Mouse (Mus musculus) forebrain, embryonic 12.5 days (tissue): ENCODE measurements around the gene Tmbim4. TPM values are rescaled to one million over a fixed set of nuclear protein-coding genes. Genes with fewer than 3 reads are reported as not detected.

Experiments used
- ATAC-seq: fragments of 200-750 bp; cut with Nextera tagmentation; 2 replicates; pipeline ENCODE4 v1.8.0; 2017; ENCODE audit warnings: moderate TSS enrichment; ENCODE audit not compliant: low FRiP score
- H3K27ac ChIP-seq: fragments of 300-500 bp; sonication (generic); 2 replicates; pipeline ENCODE4 v1.5.1; 2016; ENCODE audit warnings: mild to moderate bottlenecking
- H3K27me3 ChIP-seq: fragments of 300-500 bp; sonication (generic); 2 replicates; pipeline ENCODE4 v1.6.1; 2016; ENCODE audit warnings: mild to moderate bottlenecking
- H3K36me3 ChIP-seq: fragments of 300-500 bp; sonication (generic); replicated peaks from 2 replicates; pipeline ENCODE4 v1.6.1; 2016; ENCODE audit warnings: mild to moderate bottlenecking
- H3K4me1 ChIP-seq: fragments of 300-500 bp; sonication (generic); 2 replicates; pipeline ENCODE4 v1.6.1; 2016
- H3K4me2 ChIP-seq: fragments of 300-500 bp; sonication (generic); 2 replicates; pipeline ENCODE4 v1.6.1; 2016; ENCODE audit warnings: mild to moderate bottlenecking, moderate library complexity
- H3K4me3 ChIP-seq: fragments of 300-500 bp; sonication (generic); replicated peaks from 2 replicates; pipeline ENCODE4 v1.5.1; 2016; ENCODE audit warnings: mild to moderate bottlenecking
- H3K9ac ChIP-seq: fragments of 300-500 bp; sonication (generic); 2 replicates; pipeline ENCODE4 v1.6.1; 2016; ENCODE audit warnings: mild to moderate bottlenecking
- H3K9me3 ChIP-seq: fragments of 300-500 bp; sonication (generic); 2 replicates; pipeline ENCODE4 v1.6.1; 2016
- WGBS: fragments of 180-500 bp; shearing (Covaris S2); methylation state at CpG from one replicate; pipeline ENCODE4 v1.1.7; 2016; 5-methylcytosine and 5-hydroxymethylcytosine counted together
- polyA plus RNA-seq: library from polyadenylated mRNA; unstranded; fragments of >200 nt; fragmentation: Nextera tagmentation; extraction: Ambion mirVana; gene quantifications from 2 replicates; pipeline ENCODE4 v1.2.1, GENCODE M21; 2016

The Tmbim4 gene
- 61.6 and 66.9 TPM in 2 replicates for polyA plus RNA-seq

DNA sequence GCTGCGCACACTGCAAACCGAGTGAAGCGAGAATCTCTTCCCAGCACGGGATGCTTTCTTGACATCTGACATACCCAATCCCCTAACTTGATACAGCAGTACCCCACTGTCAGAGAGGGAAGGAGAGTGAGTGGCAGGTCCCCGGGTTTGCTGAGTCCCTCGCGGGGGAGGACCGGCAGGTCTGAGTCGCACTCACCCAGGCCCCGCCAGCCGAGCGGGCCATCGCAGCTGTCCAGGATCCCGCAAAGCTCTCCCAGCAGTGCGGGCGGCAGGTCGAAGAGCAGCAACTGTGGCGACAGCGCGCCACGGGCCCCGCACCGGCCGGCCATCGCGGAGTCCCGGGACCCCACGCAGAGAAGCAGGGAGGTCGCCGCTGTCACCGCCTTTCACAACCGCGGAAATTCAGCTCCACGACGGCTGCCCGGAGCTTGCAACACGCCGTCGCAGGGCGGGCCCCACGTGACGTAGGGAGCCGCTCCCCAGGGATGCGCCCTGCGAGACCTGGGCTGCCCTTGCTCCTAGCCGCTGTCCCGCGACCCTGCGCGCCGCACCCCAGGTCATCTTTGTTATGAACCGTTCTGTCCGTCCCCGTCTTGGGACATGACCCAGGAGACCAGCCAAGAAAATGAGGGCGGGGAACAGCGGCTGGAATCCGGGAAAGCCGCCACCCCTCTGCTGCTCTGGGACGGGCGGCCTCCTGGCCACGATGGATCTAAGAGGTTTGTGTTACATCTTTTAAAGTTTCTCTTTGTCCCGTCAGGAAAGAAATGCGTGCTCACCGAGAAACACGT lies at the start of gene Tmbim4:
Gene Tmbim4, plus strand, starts transcription at position 460 of the 791 bp plus-strand sequence.
- peaks cover 48% of the 10 kb centered on the region for H3K27me3 ChIP-seq
- no peak within 1 kb of the TSS for H3K27ac ChIP-seq
- no peaks in the 10 kb centered on the region for H3K36me3 ChIP-seq
- H3K9ac ChIP-seq = peak within 1 kb of the TSS; percentile 50
- H3K4me3 ChIP-seq = peak within 1 kb of the TSS; percentile 52
- H3K4me2 ChIP-seq = peak within 1 kb of the TSS; percentile 90
- WGBS = 1% methylated on average over 65 of the region's 65 CpGs
- no peaks in the 10 kb centered on the region for H3K9me3 ChIP-seq
- ATAC-seq = peak; percentile 70
- peaks cover 11% of the 10 kb centered on the region for H3K4me1 ChIP-seq

DNA sequence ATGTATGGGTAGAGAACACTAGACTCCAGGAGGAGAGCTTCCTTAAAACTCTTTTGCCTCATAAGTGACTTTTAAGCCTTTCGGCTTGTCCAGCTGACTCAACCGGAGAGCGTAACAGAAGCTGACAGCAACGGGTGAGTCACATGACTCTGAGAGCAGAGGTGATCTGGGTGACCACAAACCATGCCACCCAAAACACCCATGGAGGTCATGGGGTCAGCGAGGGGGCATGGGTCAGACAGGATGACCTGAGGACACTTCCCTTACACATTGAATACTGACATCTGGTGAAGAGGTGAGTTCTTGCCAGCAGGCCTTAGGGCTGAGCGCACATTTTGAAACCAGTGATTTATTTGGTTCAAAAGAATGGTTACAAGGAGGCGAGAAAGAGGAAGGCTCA lies 49.7 kb upstream of the Tmbim4 start:
- no peak overlapping the region for H3K9ac ChIP-seq
- no peaks in the 10 kb centered on the region for H3K9me3 ChIP-seq
- no peaks in the 10 kb centered on the region for H3K4me1 ChIP-seq
- no peaks in the 10 kb centered on the region for H3K36me3 ChIP-seq
- WGBS = 95% methylated on average over 7 of the region's 7 CpGs
- no peaks in the 10 kb centered on the region for H3K27me3 ChIP-seq
- H3K4me3 ChIP-seq = no peak overlapping the region
- ATAC-seq = no peak
- H3K27ac ChIP-seq = no peak overlapping the region
- H3K4me2 ChIP-seq = no peak overlapping the region

DNA sequence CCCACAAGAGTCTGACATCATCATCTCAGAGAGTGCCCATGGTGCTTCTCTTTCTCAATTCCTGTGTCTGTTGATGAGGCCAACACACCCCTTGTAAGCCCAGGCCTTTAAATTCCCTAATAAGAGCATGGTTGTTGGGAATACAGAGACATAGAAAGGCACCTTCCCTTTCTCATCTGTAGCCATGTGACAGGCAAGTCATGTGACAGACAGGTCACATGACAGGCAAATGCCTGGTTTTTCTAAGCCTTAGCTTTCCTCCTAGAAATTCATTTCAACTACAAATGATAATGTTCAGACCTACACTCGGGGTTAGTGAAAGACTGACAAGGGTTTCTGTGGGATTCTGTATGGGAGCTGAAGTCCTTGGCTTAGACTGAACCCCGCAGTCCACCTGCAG lies 47.5 kb upstream of the Tmbim4 start:
- Histone ChIP-seq H3K9me3 (no peaks in the 10 kb centered on the region), H3K27ac (no peak overlapping the region), H3K4me1 (no peaks in the 10 kb centered on the region), H3K4me2 (no peak overlapping the region), H3K4me3 (no peak overlapping the region), H3K36me3 (no peaks in the 10 kb centered on the region), H3K27me3 (no peaks in the 10 kb centered on the region), H3K9ac (no peak overlapping the region)
- ATAC-seq = no peak
- 85% methylated on average over 2 of the region's 2 CpGs for WGBS

DNA sequence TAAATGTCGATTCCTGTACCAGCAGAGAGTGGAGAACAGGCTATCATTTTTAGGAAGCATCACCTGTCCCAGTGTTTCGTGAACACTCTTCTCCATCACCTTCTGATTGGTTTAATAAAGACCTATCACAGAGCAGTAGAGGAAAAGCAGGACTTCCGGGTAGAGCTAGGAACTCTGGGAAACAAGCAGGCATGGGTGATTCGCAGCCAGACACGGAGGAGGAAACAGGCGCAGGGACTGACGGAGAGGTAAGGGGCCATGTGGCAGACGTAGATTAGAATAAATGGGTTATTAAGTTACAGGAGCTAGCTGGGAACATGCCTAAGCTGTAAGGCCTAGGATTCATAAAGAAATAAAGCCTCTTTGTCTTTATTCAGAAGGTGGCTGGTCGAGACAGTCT lies 40.9 kb upstream of the Tmbim4 start:
- H3K4me3 ChIP-seq = no peak overlapping the region
- H3K4me1 ChIP-seq = peaks cover 7% of the 10 kb centered on the region; the same call in 1 of the 2 replicates
- H3K9ac ChIP-seq = no peak overlapping the region
- ATAC-seq = no peak
- H3K9me3 ChIP-seq = no peaks in the 10 kb centered on the region
- no peaks in the 10 kb centered on the region for H3K36me3 ChIP-seq
- H3K27me3 ChIP-seq = no peaks in the 10 kb centered on the region
- no peak overlapping the region for H3K27ac ChIP-seq
- no peak overlapping the region for H3K4me2 ChIP-seq
- 83% methylated on average over 9 of the region's 9 CpGs for WGBS

GRCm38 (mm10) chr10:120162840-120163239 lies 38.5 kb upstream of the Tmbim4 start:
- no peak overlapping the region for H3K4me3 ChIP-seq
- no peak for ATAC-seq
- H3K4me1 ChIP-seq = peaks cover 7% of the 10 kb centered on the region; the same call in 1 of the 2 replicates
- no peak overlapping the region for H3K4me2 ChIP-seq
- 86% methylated on average over 10 of the region's 10 CpGs for WGBS
- H3K9ac ChIP-seq = no peak overlapping the region
- H3K9me3 ChIP-seq = no peaks in the 10 kb centered on the region
- H3K27ac ChIP-seq = no peak overlapping the region
- no peaks in the 10 kb centered on the region for H3K27me3 ChIP-seq
- H3K36me3 ChIP-seq = no peaks in the 10 kb centered on the region

DNA sequence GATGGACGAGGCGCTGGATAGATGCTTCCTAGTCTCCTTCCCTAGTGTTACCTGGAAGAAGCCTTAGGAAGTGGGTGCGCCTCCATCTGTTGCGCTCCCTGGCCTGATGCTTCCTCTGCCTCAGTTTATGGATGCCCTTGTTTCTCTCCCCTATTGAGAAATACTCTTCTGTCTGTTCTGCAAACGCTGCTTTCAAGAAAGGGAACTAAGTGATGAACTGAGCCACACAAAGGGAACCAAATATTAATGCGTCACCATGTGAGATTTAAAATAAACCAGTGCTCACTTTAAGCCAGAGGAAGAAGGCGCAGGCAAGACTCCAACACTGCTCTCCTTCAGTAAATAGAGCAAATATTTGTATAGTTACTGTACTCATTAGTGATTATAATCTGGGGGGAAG lies 37.9 kb upstream of the Tmbim4 start:
- H3K27me3 ChIP-seq = no peaks in the 10 kb centered on the region
- no peak overlapping the region for H3K27ac ChIP-seq
- H3K4me2 ChIP-seq = no peak overlapping the region
- no peak overlapping the region for H3K9ac ChIP-seq
- H3K4me3 ChIP-seq = no peak overlapping the region
- 95% methylated on average over 7 of the region's 7 CpGs for WGBS
- H3K9me3 ChIP-seq = no peaks in the 10 kb centered on the region
- H3K36me3 ChIP-seq = no peaks in the 10 kb centered on the region
- H3K4me1 ChIP-seq = peaks cover 7% of the 10 kb centered on the region; the same call in 1 of the 2 replicates
- ATAC-seq = no peak

GRCm38 (mm10) chr10:120164931-120165792 lies 36.2 kb upstream of the Tmbim4 start:
- Histone ChIP-seq H3K36me3 (no peaks in the 10 kb centered on the region), H3K4me2 (no peak overlapping the region), H3K9me3 (no peaks in the 10 kb centered on the region), H3K9ac (no peak overlapping the region), H3K4me3 (no peak overlapping the region), H3K27me3 (no peaks in the 10 kb centered on the region), H3K27ac (no peak overlapping the region), H3K4me1 (peaks cover 7% of the 10 kb centered on the region; the same call in 1 of the 2 replicates)
- no peak for ATAC-seq
- WGBS = 86% methylated on average over 19 of the region's 19 CpGs

DNA sequence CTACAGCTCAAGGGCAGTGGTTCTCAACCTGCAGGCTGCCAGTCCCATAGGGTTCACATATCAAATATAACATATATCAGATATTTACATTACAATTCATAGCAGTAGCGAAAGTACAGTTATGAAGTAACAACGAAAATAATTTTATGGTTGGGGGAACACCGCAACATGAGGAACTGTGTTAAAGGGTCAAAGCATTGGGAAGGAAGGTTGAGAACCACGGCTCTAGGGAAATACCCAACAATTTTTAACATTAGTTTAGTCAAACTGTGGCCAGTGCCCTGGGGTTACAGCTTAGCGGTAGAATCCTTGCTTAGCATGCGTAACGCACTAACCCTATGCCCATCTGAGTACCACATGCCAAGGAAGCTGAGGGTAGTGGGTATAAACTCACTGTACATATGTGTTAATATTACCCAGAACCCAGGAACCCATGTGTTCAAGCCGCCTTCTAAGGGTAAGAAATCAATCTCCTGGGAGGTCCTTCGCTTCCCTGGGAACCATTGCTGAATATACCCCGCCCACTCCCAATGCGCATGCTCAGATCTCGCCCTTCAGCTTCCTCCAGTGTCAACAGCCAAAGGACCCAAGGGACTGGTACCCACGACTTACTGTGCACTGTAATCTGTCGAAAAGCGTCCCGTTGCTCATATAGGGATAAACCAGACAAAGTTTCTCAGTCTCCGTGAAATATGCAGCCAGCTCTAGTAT lies 35.4 kb upstream of the Tmbim4 start:
- H3K9me3 ChIP-seq = no peaks in the 10 kb centered on the region
- WGBS = 89% methylated on average over 17 of the region's 17 CpGs
- H3K4me3 ChIP-seq = no peak overlapping the region
- H3K27me3 ChIP-seq = no peaks in the 10 kb centered on the region
- no peak overlapping the region for H3K27ac ChIP-seq
- H3K4me2 ChIP-seq = no peak overlapping the region
- no peaks in the 10 kb centered on the region for H3K36me3 ChIP-seq
- peaks cover 7% of the 10 kb centered on the region; the same call in 1 of the 2 replicates for H3K4me1 ChIP-seq
- no peak for ATAC-seq
- no peak overlapping the region for H3K9ac ChIP-seq

GRCm38 (mm10) chr10:120168070-120168469 lies 33.3 kb upstream of the Tmbim4 start:
- no peaks in the 10 kb centered on the region for H3K9me3 ChIP-seq
- H3K27me3 ChIP-seq = no peaks in the 10 kb centered on the region
- H3K4me1 ChIP-seq = peaks cover 7% of the 10 kb centered on the region; the same call in 1 of the 2 replicates
- H3K27ac ChIP-seq = no peak overlapping the region
- no peak for ATAC-seq
- WGBS = 76% methylated on average over 1 of the region's 1 CpGs
- H3K36me3 ChIP-seq = no peaks in the 10 kb centered on the region
- H3K4me2 ChIP-seq = no peak overlapping the region
- no peak overlapping the region for H3K4me3 ChIP-seq
- no peak overlapping the region for H3K9ac ChIP-seq

GRCm38 (mm10) chr10:120169064-120169463 lies 32.3 kb upstream of the Tmbim4 start:
- Histone ChIP-seq H3K4me1 (peaks cover 7% of the 10 kb centered on the region; the same call in 1 of the 2 replicates), H3K9me3 (no peaks in the 10 kb centered on the region), H3K4me2 (no peak overlapping the region), H3K9ac (no peak overlapping the region), H3K27ac (no peak overlapping the region), H3K36me3 (no peaks in the 10 kb centered on the region), H3K27me3 (no peaks in the 10 kb centered on the region), H3K4me3 (no peak overlapping the region)
- 65% methylated on average over 10 of the region's 10 CpGs for WGBS
- no peak for ATAC-seq

- 86% methylated on average over 5 of the region's 5 CpGs for WGBS
- Histone ChIP-seq H3K4me2 (no peak overlapping the region), H3K4me3 (no peak overlapping the region), H3K27me3 (no peaks in the 10 kb centered on the region), H3K36me3 (no peaks in the 10 kb centered on the region), H3K27ac (no peak overlapping the region), H3K9ac (no peak overlapping the region), H3K4me1 (peaks cover 7% of the 10 kb centered on the region; the same call in 1 of the 2 replicates), H3K9me3 (no peaks in the 10 kb centered on the region)
- no peak for ATAC-seq
Observed at GRCm38 (mm10) chr10:120169841-120170240, 31.5 kb upstream of the Tmbim4 start.

DNA sequence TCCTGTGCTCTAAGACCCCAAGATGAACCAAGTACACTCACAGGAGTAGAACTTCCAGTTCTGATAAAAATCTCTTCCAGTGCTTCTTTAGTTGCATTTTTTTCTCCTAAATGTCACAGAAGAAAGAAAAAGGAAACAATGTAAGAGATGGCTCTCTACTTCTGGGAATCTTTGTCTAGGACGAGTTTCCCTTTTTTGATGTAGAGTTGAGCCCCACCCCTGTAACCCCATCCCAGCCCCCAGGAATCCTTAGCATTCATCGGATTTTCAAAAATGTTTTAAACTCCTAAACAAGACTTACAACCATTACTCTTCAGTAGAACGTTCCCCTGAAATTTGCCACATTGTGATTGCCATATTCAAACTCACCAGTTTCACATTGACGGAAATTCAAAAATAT lies 31.1 kb upstream of the Tmbim4 start:
- H3K4me2 ChIP-seq = no peak overlapping the region
- no peak for ATAC-seq
- peaks cover 3% of the 10 kb centered on the region; the same call in 1 of the 2 replicates for H3K4me1 ChIP-seq
- H3K9ac ChIP-seq = no peak overlapping the region
- H3K27me3 ChIP-seq = no peaks in the 10 kb centered on the region
- WGBS = 79% methylated on average over 4 of the region's 4 CpGs
- no peak overlapping the region for H3K4me3 ChIP-seq
- no peaks in the 10 kb centered on the region for H3K36me3 ChIP-seq
- H3K9me3 ChIP-seq = no peaks in the 10 kb centered on the region
- H3K27ac ChIP-seq = no peak overlapping the region
